Mouse (Mus musculus) cerebellum, adult 2 months (tissue): ENCODE data around the gene Fbxo39.

Experiments used
- CTCF ChIP-seq: fragments of 200-500 bp; IDR thresholded peaks from 2 replicates; pipeline ENCODE4 v1.5.1; 2011; ENCODE audit warnings: low read depth, mild to moderate bottlenecking, control low read depth, low read length, moderate library complexity, borderline replicate concordance; ENCODE audit not compliant: insufficient read depth
- POLR2A ChIP-seq: fragments of 200-500 bp; IDR thresholded peaks from 2 replicates; pipeline ENCODE4 v1.6.1; 2011; ENCODE audit warnings: low read length, control low read depth, borderline replicate concordance; ENCODE audit not compliant: insufficient read depth

- TF ChIP-seq CTCF (no peak), POLR2A (no peak)
These were observed 51.9 kb downstream of the Fbxo39 start for GRCm38 (mm10) chr11:72366126-72366525.
